Mouse (Mus musculus) skeletal muscle tissue, postnatal 0 days (tissue): ENCODE results near the gene Pbld1. TPM values are rescaled to one million over a fixed set of nuclear protein-coding genes. Genes with fewer than 3 reads are reported as not detected.

Experiments
- polyA plus RNA-seq: library from polyadenylated mRNA; unstranded; fragments of >200 nt; fragmentation: Nextera tagmentation; extraction: Ambion mirVana; gene quantifications from 2 replicates; pipeline ENCODE4 v1.2.1, GENCODE M21; 2015

Pbld1 gene
- 0.67 and 0.77 TPM in 2 replicates for polyA plus RNA-seq

GRCm38 (mm10) chr10:63059862-63060261 is at the start of gene Pbld1:
TSS of gene Pbld1 (plus strand) at chr10:63060162.

GRCm38 (mm10) chr10:63023749-63024579 is 36.0 kb upstream of the Pbld1 start, which contains the start of the genes Hnrnph3 and Pbld2:
TSS of gene Hnrnph3 (minus strand) at chr10:63024217.
TSS of gene Pbld2 (plus strand) at chr10:63024315.

DNA sequence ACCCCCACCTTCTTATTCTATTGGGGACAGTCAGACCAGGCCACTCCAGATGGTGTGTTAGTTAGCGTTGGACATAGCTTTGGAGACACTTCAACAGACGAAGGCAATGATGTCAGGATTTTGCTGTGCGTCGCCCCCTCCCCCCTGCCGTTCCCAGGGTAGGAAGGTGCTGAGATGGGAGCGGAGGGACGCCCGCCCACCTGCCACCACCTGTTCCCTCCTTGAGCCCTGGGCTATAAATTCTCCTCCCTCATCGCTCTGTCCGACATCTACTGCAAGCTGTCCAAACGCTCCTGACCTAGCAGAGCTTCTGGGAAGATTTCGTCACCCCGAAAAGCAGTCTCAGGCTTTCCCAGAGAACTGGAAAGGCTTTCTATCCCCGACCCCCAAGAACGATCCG is 39.6 kb downstream of the Pbld1 start, which contains the start of gene Atoh7:
Gene Atoh7, plus strand, starts transcription at position 131 of the 400 bp plus-strand sequence.

Other genes starting within 250 kb of the Pbld1 start
- gene Tet1, start 151.2 kb upstream of the Pbld1 start, polyA plus RNA-seq, result 9.2 and 9.4 TPM in 2 replicates
- 16.7 and 18.5 TPM in 2 replicates for gene Slc25a16, start 139.5 kb upstream of the Pbld1 start, polyA plus RNA-seq
- gene Dna2, start 113.1 kb upstream of the Pbld1 start, polyA plus RNA-seq, result 2.3 and 2.9 TPM in 2 replicates
- 10.8 and 11.6 TPM in 2 replicates for gene Rufy2, start 79.9 kb upstream of the Pbld1 start, polyA plus RNA-seq
- 27.3 and 28.2 TPM in 2 replicates for gene Hnrnph3, start 35.9 kb upstream of the Pbld1 start, polyA plus RNA-seq
- gene Pbld2, start 35.8 kb upstream of the Pbld1 start, polyA plus RNA-seq, result 0.83 and 0.96 TPM in 2 replicates
- not detected in 2 replicates for gene Atoh7, start 39.5 kb downstream of the Pbld1 start, polyA plus RNA-seq
- gene Mypn, start 143.8 kb downstream of the Pbld1 start, polyA plus RNA-seq, result 53.1 and 56.9 TPM in 2 replicates
- 21.1 and 21.2 TPM in 2 replicates for gene Herc4, start 183.6 kb downstream of the Pbld1 start, polyA plus RNA-seq